Mouse (Mus musculus) cerebellum, adult 2 months (tissue): ENCODE measurements around the gene Gbf1.

Source experiments
- CTCF ChIP-seq: fragments of 200-500 bp; IDR thresholded peaks from 2 replicates; pipeline ENCODE4 v1.5.1; 2011; ENCODE audit warnings: low read depth, mild to moderate bottlenecking, control low read depth, low read length, moderate library complexity, borderline replicate concordance; ENCODE audit not compliant: insufficient read depth
- POLR2A ChIP-seq: fragments of 200-500 bp; IDR thresholded peaks from 2 replicates; pipeline ENCODE4 v1.6.1; 2011; ENCODE audit warnings: low read length, control low read depth, borderline replicate concordance; ENCODE audit not compliant: insufficient read depth

GRCm38 (mm10) chr19:46315752-46316610, 163.7 kb downstream of the Gbf1 start:
- TF ChIP-seq POLR2A (no peak), CTCF (no peak)
